Mouse (Mus musculus) olfactory bulb, adult 2 months (tissue): ENCODE data around the gene Cfap157.

Experiments used
- CTCF ChIP-seq: fragments of 200-500 bp; IDR thresholded peaks from 2 replicates; pipeline ENCODE4 v1.5.1; 2012; ENCODE audit warnings: low read depth, mild to moderate bottlenecking, low read length, moderate library complexity; ENCODE audit not compliant: insufficient read depth
- POLR2A ChIP-seq: fragments of 200-500 bp; IDR thresholded peaks from 2 replicates; pipeline ENCODE4 v1.6.1; 2012; ENCODE audit warnings: mild to moderate bottlenecking, low read depth, low read length, moderate library complexity; ENCODE audit not compliant: insufficient read depth

DNA sequence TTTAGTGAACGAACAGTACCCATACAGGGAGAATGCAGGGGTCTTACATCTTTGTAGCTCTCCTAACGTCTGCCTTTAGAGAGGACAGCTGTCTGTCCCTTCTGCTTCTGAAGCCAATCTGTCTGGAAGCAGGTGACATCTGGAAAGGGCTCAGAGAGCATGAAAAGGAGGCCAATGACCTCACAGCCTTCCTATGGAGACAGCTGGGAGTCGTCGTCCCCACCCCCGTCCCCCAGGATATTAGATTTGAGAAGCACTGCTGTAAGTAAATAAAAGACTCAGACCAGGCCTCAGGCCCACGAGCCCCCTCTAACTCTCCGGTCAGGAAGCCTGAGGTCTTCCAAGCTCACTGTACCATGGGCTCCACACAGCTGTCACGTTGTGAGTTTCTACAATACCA is 40.0 kb upstream of the Cfap157 start:
- TF ChIP-seq CTCF: no peak
- no peak for TF ChIP-seq POLR2A
